Mouse (Mus musculus) MEL (cell line): ENCODE data around the gene Rtn2. TPM values are rescaled to one million over a fixed set of nuclear protein-coding genes. Genes with fewer than 3 reads are reported as not detected.

ENCODE experiments used
- DNase-seq: peaks from one replicate; pipeline ENCODE4 v3.0.0; 2011; ENCODE audit warnings: low read depth, low spot score
- H3K27ac ChIP-seq: 2 replicates; pipeline ENCODE4 v1.5.1; 2012; ENCODE audit warnings: low read depth, mild to moderate bottlenecking, control low read depth, low read length, moderate library complexity; ENCODE audit not compliant: control insufficient read depth
- H3K27me3 ChIP-seq, 2 experiments: fragments of 150-350 bp in 1 of 2; sonication (generic) in 1 of 2; 2 replicates each; pipeline ENCODE4 v1.6.1; 2012; ENCODE audit warnings: low read length in 2 of 2, mild to moderate bottlenecking in 2 of 2, improper control_type of control experiment in 1 of 2, moderate library complexity in 1 of 2; ENCODE audit not compliant: insufficient read depth in 2 of 2, control insufficient read depth in 1 of 2
- H3K36me3 ChIP-seq, 2 experiments: 2 replicates each; pipeline ENCODE4 v1.6.1; 2012 to 2014; ENCODE audit warnings: low read length in 2 of 2, improper control_type of control experiment in 1 of 2, inconsistent platforms in 1 of 2, mild to moderate bottlenecking in 1 of 2; ENCODE audit not compliant: insufficient read depth in 2 of 2, control insufficient read depth in 1 of 2
- H3K4me1 ChIP-seq, 2 experiments: fragments of 150-350 bp in 1 of 2; sonication (generic) in 1 of 2; 2 replicates each; pipeline ENCODE4 v1.6.1; 2012; ENCODE audit warnings: low read length in 2 of 2, improper control_type of control experiment in 1 of 2, mild to moderate bottlenecking in 1 of 2; ENCODE audit not compliant: insufficient read depth in 2 of 2, control insufficient read depth in 1 of 2
- H3K4me3 ChIP-seq, 2 experiments: fragments of 150-350 bp in 1 of 2; sonication (generic) in 1 of 2; 2 replicates each; pipeline ENCODE4 v1.5.1; 2012; ENCODE audit warnings: low read depth in 2 of 2, low read length in 2 of 2, mild to moderate bottlenecking in 2 of 2, moderate library complexity in 2 of 2, control low read depth in 1 of 2, improper control_type of control experiment in 1 of 2; ENCODE audit not compliant: control insufficient read depth in 1 of 2, insufficient read depth in 1 of 2
- H3K79me2 ChIP-seq: 2 replicates; pipeline ENCODE4 v1.6.1; 2012; ENCODE audit warnings: mild to moderate bottlenecking, low read length, moderate library complexity; ENCODE audit not compliant: control insufficient read depth, poor library complexity, insufficient read depth
- H3K9ac ChIP-seq: 2 replicates; pipeline ENCODE4 v1.6.1; 2012; ENCODE audit warnings: low read depth, mild to moderate bottlenecking, control low read depth, low read length, moderate library complexity; ENCODE audit not compliant: control insufficient read depth, poor library complexity, severe bottlenecking
- H3K9me3 ChIP-seq: fragments of 150-350 bp; sonication (generic); replicated peaks from 2 replicates; pipeline ENCODE4 v1.6.1; 2012; ENCODE audit warnings: mild to moderate bottlenecking, low read length, improper control_type of control experiment, moderate library complexity; ENCODE audit not compliant: insufficient read depth
- CHD1 ChIP-seq: IDR thresholded peaks from 2 replicates; pipeline ENCODE4 v1.6.1; 2012; ENCODE audit warnings: low read depth, mild to moderate bottlenecking, inconsistent platforms, low read length, improper control_type of control experiment
- CHD2 ChIP-seq: IDR thresholded peaks from 2 replicates; pipeline ENCODE4 v1.6.1; 2011; ENCODE audit warnings: low read length, improper control_type of control experiment
- CTCF ChIP-seq, 3 experiments: IDR thresholded peaks in 2 of 3; conservative IDR thresholded peaks in 1 of 3; 2 replicates each; pipeline ENCODE4 v1.5.1; 2011 to 2012; ENCODE audit warnings: low read length in 3 of 3, low read depth in 2 of 3, mild to moderate bottlenecking in 2 of 3, improper control_type of control experiment in 1 of 3, inconsistent platforms in 1 of 3, mixed read lengths in 1 of 3, moderate library complexity in 1 of 3; ENCODE audit not compliant: control insufficient read depth in 1 of 3, insufficient read depth in 1 of 3, poor library complexity in 1 of 3, severe bottlenecking in 1 of 3
- E2F4 ChIP-seq: IDR thresholded peaks from 2 replicates; pipeline ENCODE4 v1.6.1; 2011; ENCODE audit warnings: low read depth, low read length, improper control_type of control experiment, borderline replicate concordance
- ELF1 ChIP-seq: IDR thresholded peaks from 2 replicates; pipeline ENCODE4 v1.6.1; 2014; ENCODE audit warnings: low read depth, mild to moderate bottlenecking, inconsistent platforms, low read length, improper control_type of control experiment, moderate library complexity
- EP300 ChIP-seq, 2 experiments: IDR thresholded peaks; 2 replicates each; pipeline ENCODE4 v1.6.1; 2011; ENCODE audit warnings: improper control_type of control experiment in 2 of 2, low read length in 2 of 2, low read depth in 1 of 2, mild to moderate bottlenecking in 1 of 2
- ETS1 ChIP-seq: IDR thresholded peaks from 2 replicates; pipeline ENCODE4 v1.6.1; 2012; ENCODE audit warnings: low read depth, mild to moderate bottlenecking, inconsistent platforms, low read length, improper control_type of control experiment, moderate library complexity
- GABPA ChIP-seq: IDR thresholded peaks from 2 replicates; pipeline ENCODE4 v1.6.1; 2012; ENCODE audit warnings: low read depth, mild to moderate bottlenecking, inconsistent platforms, low read length, improper control_type of control experiment, moderate library complexity
- GATA1 ChIP-seq: IDR thresholded peaks from 2 replicates; pipeline ENCODE4 v1.6.1; 2011; ENCODE audit warnings: low read depth, low read length, improper control_type of control experiment
- HCFC1 ChIP-seq: IDR thresholded peaks from 2 replicates; pipeline ENCODE4 v1.6.1; 2012; ENCODE audit warnings: low read depth, mild to moderate bottlenecking, inconsistent platforms, low read length, improper control_type of control experiment, moderate library complexity
- JUND ChIP-seq: IDR thresholded peaks from 2 replicates; pipeline ENCODE4 v1.6.1; 2011; ENCODE audit warnings: low read depth, mild to moderate bottlenecking, improper control_type of control experiment, low read length
- KAT2A ChIP-seq: conservative IDR thresholded peaks from 2 replicates; pipeline ENCODE4 v1.6.1; 2012; ENCODE audit warnings: low read depth, low read length, improper control_type of control experiment, inconsistent platforms
- MAX ChIP-seq: IDR thresholded peaks from 2 replicates; pipeline ENCODE4 v1.6.1; 2011; ENCODE audit warnings: low read length, improper control_type of control experiment
- MEF2A ChIP-seq: IDR thresholded peaks from 2 replicates; pipeline ENCODE4 v1.6.1; 2014; ENCODE audit warnings: low read depth, mild to moderate bottlenecking, inconsistent platforms, low read length, improper control_type of control experiment; ENCODE audit not compliant: poor library complexity, insufficient replicate concordance, severe bottlenecking; ENCODE audit errors: extremely low read depth
- MXI1 ChIP-seq: IDR thresholded peaks from 2 replicates; pipeline ENCODE4 v1.6.1; 2011; ENCODE audit warnings: mild to moderate bottlenecking, low read depth, low read length, improper control_type of control experiment
- NELFE ChIP-seq: IDR thresholded peaks from 2 replicates; pipeline ENCODE4 v1.6.1; 2011; ENCODE audit warnings: low read depth, low read length, improper control_type of control experiment
- NRF1 ChIP-seq: IDR thresholded peaks from 2 replicates; pipeline ENCODE4 v1.6.1; 2014; ENCODE audit warnings: low read depth, mild to moderate bottlenecking, inconsistent platforms, low read length, improper control_type of control experiment, moderate library complexity; ENCODE audit not compliant: poor library complexity, insufficient read depth, severe bottlenecking
- RAD21 ChIP-seq: IDR thresholded peaks from 2 replicates; pipeline ENCODE4 v1.6.1; 2011; ENCODE audit warnings: mild to moderate bottlenecking, low read depth, low read length, improper control_type of control experiment
- RCOR1 ChIP-seq: IDR thresholded peaks from 2 replicates; pipeline ENCODE4 v1.6.1; 2012; ENCODE audit warnings: low read depth, mild to moderate bottlenecking, inconsistent platforms, low read length, improper control_type of control experiment
- SIN3A ChIP-seq: IDR thresholded peaks from 2 replicates; pipeline ENCODE4 v1.6.1; 2012; ENCODE audit warnings: low read length, improper control_type of control experiment, inconsistent platforms
- TAL1 ChIP-seq: IDR thresholded peaks from 2 replicates; pipeline ENCODE4 v1.6.1; 2012; ENCODE audit warnings: mild to moderate bottlenecking, inconsistent platforms, low read length, moderate library complexity, mixed read lengths
- TBP ChIP-seq: IDR thresholded peaks from 2 replicates; pipeline ENCODE4 v1.8.0; 2011; ENCODE audit warnings: low read depth, low read length, improper control_type of control experiment
- TCF12 ChIP-seq: IDR thresholded peaks from 2 replicates; pipeline ENCODE4 v1.6.1; 2014; ENCODE audit warnings: low read depth, mild to moderate bottlenecking, inconsistent platforms, low read length, improper control_type of control experiment, moderate library complexity
- USF1 ChIP-seq: IDR thresholded peaks from 2 replicates; pipeline ENCODE4 v1.6.1; 2014; ENCODE audit warnings: low read depth, mild to moderate bottlenecking, inconsistent platforms, low read length, improper control_type of control experiment, moderate library complexity
- USF2 ChIP-seq, 2 experiments: IDR thresholded peaks; 2 replicates each; pipeline ENCODE4 v1.6.1; 2011 to 2012; ENCODE audit warnings: improper control_type of control experiment in 2 of 2, low read length in 2 of 2, borderline replicate concordance in 1 of 2, inconsistent platforms in 1 of 2, low read depth in 1 of 2, mild to moderate bottlenecking in 1 of 2; ENCODE audit not compliant: insufficient read depth in 1 of 2
- ZKSCAN1 ChIP-seq: IDR thresholded peaks from 2 replicates; pipeline ENCODE4 v1.6.1; 2012; ENCODE audit warnings: low read depth, mild to moderate bottlenecking, inconsistent platforms, low read length, improper control_type of control experiment, moderate library complexity
- ZMIZ1 ChIP-seq: IDR thresholded peaks from 2 replicates; pipeline ENCODE4 v1.6.1; 2012; ENCODE audit warnings: low read depth, mild to moderate bottlenecking, inconsistent platforms, low read length, improper control_type of control experiment, moderate library complexity
- ZNF384 ChIP-seq: IDR thresholded peaks from 2 replicates; pipeline ENCODE4 v1.6.1; 2012; ENCODE audit warnings: low read depth, mild to moderate bottlenecking, inconsistent platforms, low read length, improper control_type of control experiment
- polyA plus RNA-seq, 2 experiments: library from polyadenylated mRNA; stranded (reverse) in 1 of 2; unstranded in 1 of 2; fragments of >175 nt in 1 of 2; fragments of >200 nt in 1 of 2; gene quantifications; 2 replicates each; pipeline versions ENCODE4 v1.2.1 to v1.2.4; 2012; ENCODE audit warnings: low replicate concordance in 2 of 2, low read depth in 1 of 2; ENCODE audit not compliant: insufficient read length in 2 of 2, insufficient read depth in 1 of 2, missing spikeins in 1 of 2
- total RNA-seq: library from RNA; depleted of rRNA; stranded (reverse); fragments of 300-350 nt; gene quantifications from 2 replicates; pipeline ENCODE4 v1.2.3, GENCODE M21; 2012

Rtn2 gene
- total and polyA plus RNA-seq, 3 experiments: 0.27 to 1.4 TPM; not detected in 1

DNA sequence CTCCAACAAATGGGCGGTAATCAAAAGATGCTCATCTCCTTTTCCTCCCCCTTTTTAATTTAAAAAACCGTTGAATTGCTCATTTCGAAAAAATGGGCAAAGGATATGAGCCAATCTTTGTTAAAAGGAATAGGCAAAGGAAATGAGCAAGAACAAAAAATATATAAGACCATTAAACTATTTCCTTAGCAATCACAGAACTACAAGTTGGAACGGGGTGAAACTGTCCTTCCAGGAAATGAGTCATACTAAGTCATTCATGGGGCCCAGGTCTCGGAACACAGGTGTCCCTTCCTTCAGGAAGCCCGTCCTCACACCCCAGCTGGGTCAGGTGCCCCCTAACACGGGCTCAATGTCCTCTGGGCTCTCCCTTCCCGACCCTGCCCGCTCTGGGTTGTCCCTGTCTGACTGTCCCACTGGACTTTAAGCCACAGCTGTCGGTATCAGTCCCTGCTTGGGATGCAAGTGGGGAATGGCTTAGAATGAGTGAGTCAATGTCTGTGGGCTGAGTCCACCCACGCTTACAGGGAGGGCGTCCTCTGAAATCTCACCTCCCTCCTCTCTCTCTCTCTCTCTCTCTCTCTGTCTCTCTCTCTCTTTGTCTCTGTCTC, 61.9 kb downstream of the Rtn2 start, which contains the start of gene Ercc1:
Ercc1 (plus strand) TSS at position 542 of the 611 bp plus-strand sequence.
- H3K27ac ChIP-seq: peak within 1 kb of the TSS; percentile 43
- H3K36me3 ChIP-seq: peaks cover 0 to 5% of the 10 kb centered on the region in 2 experiments; a peak in 2 of 4 replicates
- peaks cover 0 to 6% of the 10 kb centered on the region in 2 experiments; a peak in 2 of 4 replicates for H3K27me3 ChIP-seq
- TF ChIP-seq GATA1 (no peak), ZMIZ1 (0 out of 2 replicates have a peak, but pooled peaks have one; percentile 17), ZKSCAN1 (no peak), ELF1 (no peak), TAL1 (no peak), CHD1 (no peak), GABPA (no peak), USF1 (0 out of 2 replicates have a peak, but pooled peaks have one; percentile 4), MAX (0 out of 2 replicates have a peak, but pooled peaks have one; percentile 0)
- TF ChIP-seq, all 39 proteins: peak for 3
- Histone ChIP-seq H3K4me1 (peaks cover 2 to 18% of the 10 kb centered on the region in 2 experiments; a peak in 3 of 4 replicates), H3K9me3 (no peaks in the 10 kb centered on the region), H3K9ac (peak within 1 kb of the TSS; percentile 70), H3K4me3 (peak within 1 kb of the TSS; percentile 66 to 70), H3K79me2 (no peaks in the 10 kb centered on the region)
- no peak for DNase-seq

DNA sequence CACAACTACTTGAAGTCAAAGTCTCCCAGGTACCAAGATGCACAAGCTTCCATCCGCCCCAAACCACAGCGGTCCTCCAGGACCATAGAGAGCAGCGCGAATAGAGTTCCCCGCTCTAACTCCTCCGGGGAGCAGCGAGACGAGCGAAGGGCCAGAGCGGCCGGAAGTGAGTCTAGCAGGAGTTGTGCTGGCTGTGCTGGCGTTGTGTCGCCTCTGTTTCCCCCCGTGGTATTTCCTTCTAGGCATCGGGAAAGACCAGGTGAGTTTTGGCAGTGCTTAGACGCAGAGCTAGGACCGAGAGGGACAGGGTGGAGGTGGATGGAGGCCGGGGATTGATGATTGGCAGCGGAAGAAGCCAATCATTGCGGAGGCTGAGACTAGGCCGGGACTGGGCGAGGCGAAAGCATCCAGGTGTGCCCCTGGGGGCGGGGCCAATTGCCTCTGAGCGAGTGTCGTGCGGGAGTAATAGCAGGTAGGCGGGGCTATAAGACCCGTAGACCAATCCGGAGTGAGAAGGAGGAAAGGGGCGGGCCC, 62.6 kb downstream of the Rtn2 start:
- Histone ChIP-seq H3K79me2 (no peaks in the 10 kb centered on the region), H3K9me3 (no peaks in the 10 kb centered on the region), H3K4me3 (peak overlapping the region; percentile 66 to 70), H3K27ac (peak overlapping the region; percentile 43), H3K27me3 (peaks cover 0 to 6% of the 10 kb centered on the region in 2 experiments; a peak in 2 of 4 replicates), H3K4me1 (peaks cover 2 to 18% of the 10 kb centered on the region in 2 experiments; a peak in 3 of 4 replicates), H3K9ac (peak overlapping the region; percentile 70), H3K36me3 (peaks cover 0 to 5% of the 10 kb centered on the region in 2 experiments; a peak in 2 of 4 replicates)
- peak; percentile 99 for DNase-seq
- TF ChIP-seq USF2 (IDR thresholded peaks at IDR 0.05; ENCODE audit: borderline replicate concordance in 1 of 2, insufficient read depth in 1 of 2, low read depth in 1 of 2, low read length in 2 of 2) (no peak), ETS1 (peak; percentile 28; the same call in 1 of the 2 replicates), KAT2A (peak; percentile 74; the same call in 1 of the 2 replicates), ZNF384 (no peak), CTCF (IDR thresholded peaks at IDR 0.05 in 2 of 3, conservative IDR thresholded peaks at IDR 0.05 in 1 of 3; ENCODE audit: control insufficient read depth in 1 of 3, insufficient read depth in 1 of 3, low read depth in 2 of 3, low read length in 3 of 3, poor library complexity in 1 of 3, severe bottlenecking in 1 of 3) (no peak), NELFE (peak; percentile 54), CHD2 (no peak), NRF1 (no peak), EP300 (IDR thresholded peaks at IDR 0.05; ENCODE audit: low read depth in 1 of 2, low read length in 2 of 2) (no peak), GABPA (peak; percentile 63; the same call in 1 of the 2 replicates), ELF1 (peak; percentile 81), CHD1 (no peak), RCOR1 (no peak), MXI1 (peak; percentile 73; the same call in 1 of the 2 replicates), TBP (peak; percentile 66), USF1 (no peak), SIN3A (peak; percentile 94), E2F4 (no peak), HCFC1 (peak; percentile 98), MEF2A (no peak), TCF12 (no peak), MAX (0 out of 2 replicates have a peak, but pooled peaks have one; percentile 2), JUND (no peak), RAD21 (no peak)
